Mouse (Mus musculus): ENCODE measurements around the gene Adcy5. TPM values are rescaled to one million over a fixed set of nuclear protein-coding genes. Genes with fewer than 3 reads are reported as not detected.
A peak's percentile ranks its signal among the peaks of the same experiment; 100 is the strongest.

The Adcy5 gene
- 7.9 and 9.0 TPM in 2 replicates for polyA plus RNA-seq (2014; fragmentation: Nextera tagmentation; extraction: Ambion mirVana)

DNA sequence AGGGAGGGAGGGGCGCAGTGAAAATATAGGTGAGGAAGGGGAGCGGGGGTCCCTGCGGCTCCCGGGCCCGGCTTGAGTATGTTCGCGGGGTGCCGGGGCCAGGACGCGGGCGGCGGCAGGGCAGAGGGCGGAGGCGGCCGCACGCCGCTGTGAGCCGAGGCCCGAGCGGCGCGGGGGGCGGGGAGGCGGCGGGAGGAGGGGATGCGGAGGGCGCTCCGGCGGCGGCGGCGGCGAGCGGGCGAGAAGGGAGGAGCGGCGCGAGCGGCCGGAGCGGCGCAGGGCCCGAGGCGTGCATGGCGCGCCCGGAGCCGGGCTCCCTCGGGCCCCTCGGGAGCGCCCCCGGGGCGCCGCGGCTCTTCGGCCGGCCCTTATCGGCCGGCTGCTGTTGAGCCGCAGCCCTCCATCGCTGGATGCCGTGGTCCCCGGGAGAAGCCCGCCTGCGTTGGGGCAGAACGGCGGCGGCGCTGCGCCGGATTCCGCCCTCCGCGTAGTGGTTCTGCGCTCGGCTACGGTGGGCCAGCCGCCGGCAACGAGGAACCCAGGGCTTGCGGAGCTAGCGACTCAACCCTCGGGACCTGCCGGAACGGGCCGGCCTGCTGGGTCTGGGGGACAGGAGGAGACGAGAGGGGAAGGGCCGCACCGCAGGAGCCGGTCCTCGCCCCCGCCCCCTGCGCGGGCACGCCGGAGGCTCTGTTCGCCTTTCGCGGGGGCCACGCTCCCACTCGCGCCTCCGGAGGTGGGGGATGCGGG, at the start of gene Adcy5:
Gene Adcy5, plus strand, starts transcription at position 237 of the 750 bp plus-strand sequence.
- Histone ChIP-seq H3K4me2 (replicated peaks) (peak within 1 kb of the TSS; percentile 68), H3K27ac (peak within 1 kb of the TSS; percentile 91), H3K9me3 (ENCODE audit: control insufficient read depth, low read length) (no peaks in the 10 kb centered on the region), H3K4me1 (replicated peaks; ENCODE audit: control insufficient read depth, insufficient read depth, low read length) (peaks cover 53% of the 10 kb centered on the region), H3K4me3 (replicated peaks; ENCODE audit: low read length) (peak within 1 kb of the TSS; percentile 80), H3K36me3 (replicated peaks; ENCODE audit: control insufficient read depth, insufficient read depth) (no peaks in the 10 kb centered on the region), H3K9ac (peak within 1 kb of the TSS; percentile 92), H3K27me3 (ENCODE audit: control insufficient read depth, insufficient read depth, low read length) (peaks cover 29% of the 10 kb centered on the region)
- ATAC-seq (ENCODE audit: low FRiP score) (peak; percentile 73), DNase-seq (ENCODE audit: low spot score) (peak; percentile 50)
- under 1% methylated on average over 66 of the region's 104 CpGs for WGBS

DNA sequence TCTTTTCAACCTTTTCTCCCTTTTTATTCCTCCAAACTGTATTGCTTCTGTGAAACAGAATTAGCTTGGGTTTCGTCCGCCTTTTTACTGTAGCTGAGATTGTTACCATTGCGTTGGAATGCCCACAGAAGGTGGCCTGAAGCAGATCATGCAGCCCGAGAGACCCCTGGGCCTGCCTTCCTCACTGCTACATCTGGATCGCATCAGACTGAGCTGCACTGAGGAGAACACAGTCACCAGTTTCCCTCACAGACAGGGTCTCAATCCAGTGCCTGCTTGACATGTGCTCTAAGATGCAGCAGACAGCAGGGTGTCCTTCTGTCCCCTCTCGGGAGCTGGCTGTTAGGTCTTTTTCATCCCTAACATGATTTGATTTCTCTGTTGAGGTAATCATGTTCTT, 46.7 kb upstream of the Adcy5 start:
- DNase-seq (ENCODE audit: low spot score) (no peak), ATAC-seq (ENCODE audit: low FRiP score) (no peak)
- H3K4me3 ChIP-seq (replicated peaks; ENCODE audit: low read length): no peak overlapping the region
- no peaks in the 10 kb centered on the region for H3K27me3 ChIP-seq (ENCODE audit: control insufficient read depth, insufficient read depth, low read length)
- no peak overlapping the region for H3K27ac ChIP-seq
- H3K4me2 ChIP-seq (replicated peaks): no peak overlapping the region
- peaks cover 8% of the 10 kb centered on the region; the same call in 1 of the 2 replicates for H3K4me1 ChIP-seq (replicated peaks; ENCODE audit: control insufficient read depth, insufficient read depth, low read length)
- H3K9me3 ChIP-seq (ENCODE audit: control insufficient read depth, low read length): no peaks in the 10 kb centered on the region
- H3K36me3 ChIP-seq (replicated peaks; ENCODE audit: control insufficient read depth, insufficient read depth): peaks cover 11% of the 10 kb centered on the region; the same call in 1 of the 2 replicates
- no peak overlapping the region for H3K9ac ChIP-seq
- WGBS: 78% methylated on average over 6 of the region's 6 CpGs

DNA sequence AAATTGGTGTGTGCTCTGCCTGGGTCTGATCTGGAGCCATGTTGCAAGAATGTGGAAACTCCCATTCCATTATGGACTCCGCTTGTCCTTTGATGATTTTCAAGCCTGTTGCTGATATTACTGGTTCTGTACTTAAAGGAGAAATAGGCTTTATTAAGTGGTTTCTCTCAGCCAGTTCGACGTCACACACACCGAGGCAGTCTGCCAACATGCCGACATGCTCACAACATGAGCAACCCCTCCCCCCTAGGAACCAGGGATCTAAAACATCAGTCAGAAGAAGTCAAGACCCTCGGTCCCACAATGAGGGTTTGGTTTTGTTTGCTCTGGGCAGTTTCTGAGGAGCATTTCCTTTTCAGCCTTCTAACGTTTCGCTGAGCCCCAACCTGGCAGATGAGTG, 45.5 kb upstream of the Adcy5 start:
- H3K4me1 ChIP-seq (replicated peaks; ENCODE audit: control insufficient read depth, insufficient read depth, low read length): peaks cover 8% of the 10 kb centered on the region; the same call in 1 of the 2 replicates
- peaks cover 11% of the 10 kb centered on the region; the same call in 1 of the 2 replicates for H3K36me3 ChIP-seq (replicated peaks; ENCODE audit: control insufficient read depth, insufficient read depth)
- H3K27ac ChIP-seq: no peak overlapping the region
- H3K27me3 ChIP-seq (ENCODE audit: control insufficient read depth, insufficient read depth, low read length): no peaks in the 10 kb centered on the region
- DNase-seq (ENCODE audit: low spot score) (no peak), ATAC-seq (ENCODE audit: low FRiP score) (no peak)
- 52% methylated on average over 8 of the region's 8 CpGs for WGBS
- H3K4me3 ChIP-seq (replicated peaks; ENCODE audit: low read length): no peak overlapping the region
- H3K9ac ChIP-seq: no peak overlapping the region
- no peak overlapping the region for H3K4me2 ChIP-seq (replicated peaks)
- H3K9me3 ChIP-seq (ENCODE audit: control insufficient read depth, low read length): no peaks in the 10 kb centered on the region

DNA sequence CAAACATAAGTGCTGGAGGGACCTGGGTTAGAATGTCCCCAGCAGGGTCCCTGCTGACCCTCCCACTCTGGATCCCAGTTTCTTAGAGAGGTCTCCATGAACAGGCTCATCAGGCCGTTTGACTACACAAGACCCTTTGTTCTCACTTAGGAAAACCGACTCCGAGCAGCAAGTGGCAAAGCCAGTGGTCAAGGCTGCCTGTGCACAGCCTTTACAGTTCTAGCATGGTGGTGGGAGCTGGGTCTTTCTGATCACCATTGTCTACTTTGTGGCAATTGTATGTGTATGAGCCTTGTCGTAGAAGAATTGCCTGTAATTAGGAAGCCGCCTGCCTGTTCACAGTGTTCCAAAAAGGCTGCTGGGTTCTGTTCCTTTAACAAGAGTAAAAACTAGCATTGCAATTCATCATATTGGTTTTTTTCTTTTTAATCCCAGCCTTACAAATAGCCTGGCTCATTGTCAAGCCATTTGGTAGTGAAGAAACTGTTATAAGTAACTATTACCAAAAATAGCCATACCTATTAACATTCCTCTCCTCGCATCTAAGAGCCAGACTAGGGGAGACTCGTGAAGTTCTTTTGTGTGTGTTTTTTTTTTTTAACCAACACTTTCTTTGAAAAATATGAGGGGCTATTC, 44.9 kb upstream of the Adcy5 start:
- peaks cover 11% of the 10 kb centered on the region; the same call in 1 of the 2 replicates for H3K36me3 ChIP-seq (replicated peaks; ENCODE audit: control insufficient read depth, insufficient read depth)
- 39% methylated on average over 7 of the region's 7 CpGs for WGBS
- no peak overlapping the region for H3K4me3 ChIP-seq (replicated peaks; ENCODE audit: low read length)
- ATAC-seq (ENCODE audit: low FRiP score): no peak
- H3K4me2 ChIP-seq (replicated peaks): no peak overlapping the region
- no peak overlapping the region for H3K27ac ChIP-seq
- peaks cover 8% of the 10 kb centered on the region; the same call in 1 of the 2 replicates for H3K4me1 ChIP-seq (replicated peaks; ENCODE audit: control insufficient read depth, insufficient read depth, low read length)
- H3K9ac ChIP-seq: no peak overlapping the region
- H3K27me3 ChIP-seq (ENCODE audit: control insufficient read depth, insufficient read depth, low read length): no peaks in the 10 kb centered on the region
- DNase-seq (ENCODE audit: low spot score): no peak
- no peaks in the 10 kb centered on the region for H3K9me3 ChIP-seq (ENCODE audit: control insufficient read depth, low read length)

DNA sequence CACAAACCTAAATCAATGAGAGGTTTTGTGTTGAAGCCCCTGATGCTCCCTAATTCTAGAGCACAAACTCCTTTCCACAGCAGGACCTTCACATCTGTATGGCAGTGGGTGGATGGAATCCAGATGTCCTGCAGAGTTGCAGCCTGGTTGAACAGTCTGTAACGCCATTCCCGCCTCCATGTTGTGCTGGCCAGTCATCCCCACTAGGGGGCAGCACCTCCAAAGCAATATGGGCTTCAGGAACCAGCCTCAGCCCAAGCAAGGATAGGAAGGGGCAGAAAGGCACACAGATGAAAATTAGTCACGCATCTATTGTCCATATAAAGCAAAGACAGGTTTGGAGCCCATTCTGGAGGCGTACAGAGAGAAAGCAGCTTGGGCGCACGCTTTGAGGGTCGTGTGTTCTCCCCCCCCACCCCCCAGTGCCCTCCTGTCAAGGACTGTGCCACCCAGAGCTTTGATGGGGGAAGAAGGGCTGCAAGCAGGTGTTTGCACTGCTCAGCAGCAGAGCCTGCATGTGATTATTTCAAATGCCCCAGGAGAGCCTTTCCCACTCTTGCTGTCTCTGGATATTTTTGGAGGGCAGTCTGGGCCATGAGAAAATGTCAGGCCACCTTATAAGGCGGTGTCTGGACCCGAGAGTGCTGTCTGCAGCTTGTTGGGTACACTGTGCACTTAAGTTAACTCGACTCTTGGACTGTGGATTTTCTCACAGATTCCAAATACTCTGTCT, 44.1 kb upstream of the Adcy5 start:
- Histone ChIP-seq H3K4me3 (replicated peaks; ENCODE audit: low read length) (0 out of 2 replicates have a peak overlapping the region, but pooled peaks have one; percentile 6), H3K27ac (0 out of 2 replicates have a peak overlapping the region, but pooled peaks have one; percentile 49), H3K4me1 (replicated peaks; ENCODE audit: control insufficient read depth, insufficient read depth, low read length) (peaks cover 8% of the 10 kb centered on the region; the same call in 1 of the 2 replicates), H3K9ac (peak overlapping the region; percentile 56), H3K36me3 (replicated peaks; ENCODE audit: control insufficient read depth, insufficient read depth) (peaks cover 11% of the 10 kb centered on the region; the same call in 1 of the 2 replicates), H3K9me3 (ENCODE audit: control insufficient read depth, low read length) (no peaks in the 10 kb centered on the region), H3K27me3 (ENCODE audit: control insufficient read depth, insufficient read depth, low read length) (no peaks in the 10 kb centered on the region), H3K4me2 (replicated peaks) (peak overlapping the region; percentile 48)
- DNase-seq (ENCODE audit: low spot score) (peak; percentile 95), ATAC-seq (ENCODE audit: low FRiP score) (peak; percentile 94)
- WGBS: 22% methylated on average over 10 of the region's 10 CpGs

DNA sequence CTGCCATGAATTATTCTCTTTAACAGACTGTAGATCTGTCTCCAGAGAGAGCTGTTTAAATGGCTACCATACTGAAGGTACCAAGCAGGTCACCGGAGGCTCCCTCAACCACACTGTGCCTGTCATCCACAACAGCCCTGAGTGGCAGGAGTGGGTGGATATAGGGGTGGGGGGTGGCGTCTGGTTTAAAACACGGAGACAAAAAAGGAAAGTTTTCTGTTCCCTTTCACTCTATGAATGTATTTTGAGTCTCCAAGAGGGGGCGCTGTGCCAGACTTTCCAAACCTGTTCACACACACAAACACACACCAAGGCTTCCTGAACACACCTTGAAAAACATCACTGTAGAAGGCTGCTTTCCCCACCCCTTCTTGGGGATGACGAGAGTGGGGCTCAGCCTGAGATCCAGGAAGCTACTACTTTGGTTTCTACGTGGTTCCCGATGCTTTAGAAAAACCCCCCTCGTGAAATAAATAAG, 43.5 kb upstream of the Adcy5 start:
- Histone ChIP-seq H3K27me3 (ENCODE audit: control insufficient read depth, insufficient read depth, low read length) (no peaks in the 10 kb centered on the region), H3K4me3 (replicated peaks; ENCODE audit: low read length) (no peak overlapping the region), H3K9ac (no peak overlapping the region; the same call in 1 of the 2 replicates), H3K4me2 (replicated peaks) (peak overlapping the region; percentile 48; the same call in 1 of the 2 replicates), H3K36me3 (replicated peaks; ENCODE audit: control insufficient read depth, insufficient read depth) (peaks cover 11% of the 10 kb centered on the region; the same call in 1 of the 2 replicates), H3K4me1 (replicated peaks; ENCODE audit: control insufficient read depth, insufficient read depth, low read length) (peaks cover 8% of the 10 kb centered on the region; the same call in 1 of the 2 replicates), H3K27ac (no peak overlapping the region), H3K9me3 (ENCODE audit: control insufficient read depth, low read length) (no peaks in the 10 kb centered on the region)
- DNase-seq (ENCODE audit: low spot score) (no peak), ATAC-seq (ENCODE audit: low FRiP score) (peak; percentile 39; the same call in 1 of the 2 replicates)
- 68% methylated on average over 8 of the region's 8 CpGs for WGBS

DNA sequence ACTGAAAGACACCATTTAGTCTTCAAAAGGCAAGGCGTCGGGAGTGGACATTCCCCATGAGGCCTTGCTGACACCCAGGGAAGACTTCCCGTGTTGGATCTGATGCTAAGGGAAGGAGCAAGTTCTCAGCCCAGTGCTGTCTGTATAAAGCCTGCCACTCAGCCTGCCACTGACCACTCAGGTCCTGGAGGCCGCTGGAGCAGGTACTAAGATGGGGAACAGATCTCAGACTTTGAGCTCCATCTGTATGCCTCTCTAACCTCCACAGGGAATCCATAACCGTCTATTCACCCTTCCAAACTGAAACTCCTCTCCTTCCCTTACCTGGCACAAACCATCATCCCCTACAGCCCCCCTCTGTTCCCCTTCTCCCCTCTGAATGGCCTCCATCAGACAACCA, 41.2 kb upstream of the Adcy5 start:
- H3K9ac ChIP-seq: no peak overlapping the region
- ATAC-seq (ENCODE audit: low FRiP score) (no peak), DNase-seq (ENCODE audit: low spot score) (no peak)
- H3K4me3 ChIP-seq (replicated peaks; ENCODE audit: low read length): no peak overlapping the region
- no peaks in the 10 kb centered on the region for H3K9me3 ChIP-seq (ENCODE audit: control insufficient read depth, low read length)
- H3K27me3 ChIP-seq (ENCODE audit: control insufficient read depth, insufficient read depth, low read length): no peaks in the 10 kb centered on the region
- H3K4me2 ChIP-seq (replicated peaks): no peak overlapping the region
- no peak overlapping the region for H3K27ac ChIP-seq
- H3K4me1 ChIP-seq (replicated peaks; ENCODE audit: control insufficient read depth, insufficient read depth, low read length): peaks cover 8% of the 10 kb centered on the region; the same call in 1 of the 2 replicates
- no peaks in the 10 kb centered on the region for H3K36me3 ChIP-seq (replicated peaks; ENCODE audit: control insufficient read depth, insufficient read depth)
- 87% methylated on average over 5 of the region's 5 CpGs for WGBS

DNA sequence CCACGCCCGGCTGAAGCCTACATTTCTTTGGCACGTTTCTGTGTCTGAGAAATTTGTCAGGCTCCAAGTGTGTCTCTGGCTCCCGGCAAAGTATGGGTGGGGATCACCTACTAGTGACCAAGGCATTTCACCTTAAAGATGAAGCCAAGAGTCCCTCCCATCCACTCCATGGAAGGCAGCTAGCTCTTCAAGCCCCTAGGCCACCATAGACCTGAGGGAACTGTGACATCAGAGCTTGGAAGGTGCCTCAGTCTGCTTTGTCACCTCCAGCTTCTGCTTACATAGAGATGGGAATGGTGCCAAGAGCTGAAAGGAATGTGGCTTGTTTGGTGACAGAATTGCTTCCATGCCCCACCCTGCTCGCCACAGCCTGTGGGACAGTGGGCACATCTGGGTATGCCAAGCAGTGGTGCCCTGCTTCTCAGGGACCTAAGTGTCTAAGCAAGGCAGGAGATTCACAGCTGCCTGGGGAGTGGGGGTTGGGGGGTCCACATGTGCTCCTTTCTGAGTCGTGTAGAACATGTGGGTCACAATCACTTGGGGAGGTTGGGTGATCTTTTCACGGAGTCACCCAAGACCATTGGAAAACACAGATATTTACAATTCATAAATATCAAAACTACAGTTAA, 38.2 kb upstream of the Adcy5 start:
- Histone ChIP-seq H3K9ac (no peak overlapping the region), H3K36me3 (replicated peaks; ENCODE audit: control insufficient read depth, insufficient read depth) (no peaks in the 10 kb centered on the region), H3K4me1 (replicated peaks; ENCODE audit: control insufficient read depth, insufficient read depth, low read length) (no peaks in the 10 kb centered on the region), H3K9me3 (ENCODE audit: control insufficient read depth, low read length) (no peaks in the 10 kb centered on the region), H3K27me3 (ENCODE audit: control insufficient read depth, insufficient read depth, low read length) (no peaks in the 10 kb centered on the region), H3K4me3 (replicated peaks; ENCODE audit: low read length) (no peak overlapping the region), H3K27ac (no peak overlapping the region), H3K4me2 (replicated peaks) (no peak overlapping the region)
- no peak for ATAC-seq (ENCODE audit: low FRiP score)
- DNase-seq (ENCODE audit: low spot score): no peak
- WGBS: 87% methylated on average over 7 of the region's 7 CpGs
